Mouse (Mus musculus): ENCODE results near the gene Atp10a.
"Not testable (repeated sequence)": the region's sequence is repeated elsewhere in the genome, so short reads cannot be mapped to it uniquely, and the experiment has no call there.

Atp10a gene

GRCm38 (mm10) chr7:58770254-58770653, 114.3 kb downstream of the Atp10a start:
- Histone ChIP-seq H3K27me3 (ENCODE audit: control insufficient read depth, insufficient read depth, low read length, poor library complexity, severe bottlenecking) (no peaks in the 10 kb centered on the region), H3K36me3 (ENCODE audit: control insufficient read depth, insufficient read depth, low read length, poor library complexity, severe bottlenecking) (no peaks in the 10 kb centered on the region)
- DNase-seq (ENCODE audit: low read depth, low spot score), result peak; percentile 21

GRCm38 (mm10) chr7:58772048-58772690, 116.2 kb downstream of the Atp10a start:
- no peaks in the 10 kb centered on the region for H3K36me3 ChIP-seq (ENCODE audit: control insufficient read depth, insufficient read depth, low read length, poor library complexity, severe bottlenecking)
- no peaks in the 10 kb centered on the region for H3K27me3 ChIP-seq (ENCODE audit: control insufficient read depth, insufficient read depth, low read length, poor library complexity, severe bottlenecking)
- no peak for DNase-seq (ENCODE audit: low read depth, low spot score)

- no peaks in the 10 kb centered on the region for H3K27me3 ChIP-seq (ENCODE audit: control insufficient read depth, insufficient read depth, low read length, poor library complexity, severe bottlenecking)
- DNase-seq (ENCODE audit: low read depth, low spot score), result no peak
Observed at GRCm38 (mm10) chr7:58779146-58779545, 123.2 kb downstream of the Atp10a start.

GRCm38 (mm10) chr7:58786986-58787385, 131.0 kb downstream of the Atp10a start:
- Histone ChIP-seq H3K36me3 (ENCODE audit: control insufficient read depth, insufficient read depth, low read length, poor library complexity, severe bottlenecking) (no peaks in the 10 kb centered on the region), H3K27me3 (ENCODE audit: control insufficient read depth, insufficient read depth, low read length, poor library complexity, severe bottlenecking) (no peaks in the 10 kb centered on the region)
- DNase-seq (ENCODE audit: low read depth, low spot score), result no peak

More at GRCm38 (mm10) chr7:58779146-58779545, 123.2 kb downstream of the Atp10a start:
- no peaks in the 10 kb centered on the region for H3K36me3 ChIP-seq (ENCODE audit: control insufficient read depth, insufficient read depth, low read length, poor library complexity, severe bottlenecking)

GRCm38 (mm10) chr7:58787585-58787984, 131.6 kb downstream of the Atp10a start:
- Histone ChIP-seq H3K36me3 (ENCODE audit: control insufficient read depth, insufficient read depth, low read length, poor library complexity, severe bottlenecking) (no peaks in the 10 kb centered on the region), H3K27me3 (ENCODE audit: control insufficient read depth, insufficient read depth, low read length, poor library complexity, severe bottlenecking) (no peaks in the 10 kb centered on the region)
- DNase-seq (ENCODE audit: low read depth, low spot score), result no peak

- DNase-seq (ENCODE audit: low read depth, low spot score), result no peak
- no peaks in the 10 kb centered on the region for H3K36me3 ChIP-seq (ENCODE audit: control insufficient read depth, insufficient read depth, low read length, poor library complexity, severe bottlenecking)
- H3K27me3 ChIP-seq (ENCODE audit: control insufficient read depth, insufficient read depth, low read length, poor library complexity, severe bottlenecking), result no peaks in the 10 kb centered on the region
Observed at GRCm38 (mm10) chr7:58788424-58789261, 132.7 kb downstream of the Atp10a start.

GRCm38 (mm10) chr7:58797281-58797680, 141.3 kb downstream of the Atp10a start:
- no peaks in the 10 kb centered on the region for H3K36me3 ChIP-seq (ENCODE audit: control insufficient read depth, insufficient read depth, low read length, poor library complexity, severe bottlenecking)
- no peak for DNase-seq (ENCODE audit: low read depth, low spot score)
- H3K27me3 ChIP-seq (ENCODE audit: control insufficient read depth, insufficient read depth, low read length, poor library complexity, severe bottlenecking), result no peaks in the 10 kb centered on the region

GRCm38 (mm10) chr7:58800916-58801315, 144.9 kb downstream of the Atp10a start:
- H3K27me3 ChIP-seq (ENCODE audit: control insufficient read depth, insufficient read depth, low read length, poor library complexity, severe bottlenecking), result no peaks in the 10 kb centered on the region
- no peak for DNase-seq (ENCODE audit: low read depth, low spot score)

GRCm38 (mm10) chr7:58801791-58802190, 145.8 kb downstream of the Atp10a start:
- DNase-seq (ENCODE audit: low read depth, low spot score), result no peak
- no peaks in the 10 kb centered on the region for H3K27me3 ChIP-seq (ENCODE audit: control insufficient read depth, insufficient read depth, low read length, poor library complexity, severe bottlenecking)

More at GRCm38 (mm10) chr7:58800916-58801315, 144.9 kb downstream of the Atp10a start:
- H3K36me3 ChIP-seq (ENCODE audit: control insufficient read depth, insufficient read depth, low read length, poor library complexity, severe bottlenecking), result no peaks in the 10 kb centered on the region

GRCm38 (mm10) chr7:58822147-58822681, 166.2 kb downstream of the Atp10a start:
- Histone ChIP-seq H3K27me3 (ENCODE audit: control insufficient read depth, insufficient read depth, low read length, poor library complexity, severe bottlenecking) (no peaks in the 10 kb centered on the region), H3K36me3 (ENCODE audit: control insufficient read depth, insufficient read depth, low read length, poor library complexity, severe bottlenecking) (no peaks in the 10 kb centered on the region)
- no peak for DNase-seq (ENCODE audit: low read depth, low spot score)

More at GRCm38 (mm10) chr7:58801791-58802190, 145.8 kb downstream of the Atp10a start:
- no peaks in the 10 kb centered on the region for H3K36me3 ChIP-seq (ENCODE audit: control insufficient read depth, insufficient read depth, low read length, poor library complexity, severe bottlenecking)

- Histone ChIP-seq H3K27me3 (ENCODE audit: control insufficient read depth, insufficient read depth, low read length, poor library complexity, severe bottlenecking) (no peaks in the 10 kb centered on the region), H3K36me3 (ENCODE audit: control insufficient read depth, insufficient read depth, low read length, poor library complexity, severe bottlenecking) (no peaks in the 10 kb centered on the region)
- no peak for DNase-seq (ENCODE audit: low read depth, low spot score)
Observed at GRCm38 (mm10) chr7:58824686-58825085, 168.7 kb downstream of the Atp10a start.

- no peaks in the 10 kb centered on the region for H3K27me3 ChIP-seq (ENCODE audit: control insufficient read depth, insufficient read depth, low read length, poor library complexity, severe bottlenecking)
- H3K36me3 ChIP-seq (ENCODE audit: control insufficient read depth, insufficient read depth, low read length, poor library complexity, severe bottlenecking), result no peaks in the 10 kb centered on the region
- no peak for DNase-seq (ENCODE audit: low read depth, low spot score)
Observed at GRCm38 (mm10) chr7:58829111-58829510, 173.1 kb downstream of the Atp10a start.

GRCm38 (mm10) chr7:58836855-58837606, 181.1 kb downstream of the Atp10a start:
- H3K36me3 ChIP-seq (ENCODE audit: control insufficient read depth, insufficient read depth, low read length, poor library complexity, severe bottlenecking); H3K27me3 ChIP-seq (ENCODE audit: control insufficient read depth, insufficient read depth, low read length, poor library complexity, severe bottlenecking): not testable (repeated sequence)
- DNase-seq (ENCODE audit: low read depth, low spot score), result peak; percentile 11

GRCm38 (mm10) chr7:58840367-58840766, 184.4 kb downstream of the Atp10a start:
- Histone ChIP-seq H3K27me3 (ENCODE audit: control insufficient read depth, insufficient read depth, low read length, poor library complexity, severe bottlenecking) (no peaks in the 10 kb centered on the region), H3K36me3 (ENCODE audit: control insufficient read depth, insufficient read depth, low read length, poor library complexity, severe bottlenecking) (no peaks in the 10 kb centered on the region)
- no peak for DNase-seq (ENCODE audit: low read depth, low spot score)

All from splenic B cell, adult 2 months (primary cell).